Comparison of ENCODE assay signal across 8 mouse cellular contexts in the genomic region with DNA sequence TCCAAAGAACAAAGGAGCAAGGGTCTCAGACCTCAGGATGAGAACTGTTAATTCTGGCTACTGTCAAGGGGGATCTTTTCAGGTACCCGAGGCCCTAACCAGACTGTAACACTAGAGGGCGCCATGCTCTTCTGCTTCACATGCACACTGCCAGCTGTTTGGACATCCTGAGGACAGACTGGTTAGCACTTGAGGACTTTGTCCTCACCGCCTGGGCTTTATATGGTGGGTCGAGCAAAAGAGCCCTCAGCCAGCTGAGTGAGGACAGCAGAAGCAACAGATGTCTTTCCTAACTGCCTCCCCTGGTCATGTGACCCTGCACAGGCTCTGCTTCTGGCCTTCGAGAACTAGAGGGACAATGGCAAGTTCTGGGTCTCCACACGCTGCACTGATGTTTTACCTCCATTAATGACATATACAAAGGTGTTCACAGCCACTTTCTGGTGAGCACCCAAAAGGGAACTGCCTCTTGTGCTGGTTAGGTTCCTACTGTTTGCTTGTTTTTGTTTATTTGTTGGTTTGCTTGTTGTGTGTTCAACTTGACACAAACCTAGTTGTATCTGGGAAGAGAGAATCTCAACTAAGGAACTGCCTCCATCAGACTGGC. TPM values are rescaled to one million over a fixed set of nuclear protein-coding genes. Genes with fewer than 3 reads are reported as not detected.
A peak's percentile ranks its signal among the peaks of the same experiment; 100 is the strongest.
DNase-seq lines count a peak whose midpoint lies in the region; TF ChIP-seq lines count a peak whose summit lies in the region.

No protein-coding gene starts in this region.

- intact Hi-C loops in left cerebral cortex, adult 2 months (cut with DNase I): loop anchor here (5.0 kb wide), 2 partner anchors 199 to 294 kb away; no protein-coding TSS in a partner anchor

- DNase-seq in NIH3T3 (ENCODE audit: low read depth): peak; percentile 91
- DNase-seq in cerebellum, adult 9-11 months: peak; percentile 81
- DNase-seq in frontal cortex, postnatal 14 days (ENCODE audit: low spot score in 2 of 2): peak; percentile 58 to 75
- DNase-seq in hindlimb bud, embryonic 11.5 days (ENCODE audit: extremely low spot score, low read depth, low spot score): peak; percentile 73
- peak; percentile 79 to 83 for DNase-seq in left cerebral cortex, adult 2 months (ENCODE audit: extremely low spot score in 1 of 2, low spot score in 2 of 2)
- DNase-seq in mesoderm, embryonic 11.5 days (ENCODE audit: low read depth, low spot score): peak; percentile 89
- peak; percentile 71 for DNase-seq in right cerebral cortex, postnatal 25 days
- DNase-seq in urinary bladder, postnatal 36 days (ENCODE audit: low spot score in 2 of 2): peak; percentile 62 to 78

- peak; percentile 98 for TF ChIP-seq CTCF in left cerebral cortex, adult 2 months (IDR thresholded peaks at IDR 0.05)

- no peak overlapping the region for H3K4me3 ChIP-seq in left cerebral cortex, adult 2 months

- no peak overlapping the region for H3K27ac ChIP-seq in left cerebral cortex, adult 2 months

RNA-seq across cellular contexts. Expression of gene Rnf112, which starts 35.9 kb away (rescaled TPM):
- total RNA-seq in left cerebral cortex, adult 2 months (2021): 100 to 1,000 TPM; 328 to 336 TPM

RNA-seq across cellular contexts. Expression of gene Slc47a1, which starts 39.9 kb away (rescaled TPM):
- total RNA-seq in left cerebral cortex, adult 2 months (2021): 1 to 10 TPM; 1.4 to 2.3 TPM
